ENCODE assay signal across 1 mouse cellular context in genomic region chr10:80420729-80421128, GRCm38 (mm10).
TF ChIP-seq lines count a peak whose summit lies in the region.

No protein-coding gene starts in this region.

TF ChIP-seq in MEL, 35 proteins besides CTCF, POLR2A, EP300 and RAD21:
- TF ChIP-seq POLR2AphosphoS2 (IDR thresholded peaks at IDR 0.05; ENCODE audit: low read length) = no peak
- TF ChIP-seq GABPA (IDR thresholded peaks at IDR 0.05; ENCODE audit: low read depth, low read length) = no peak
- TF ChIP-seq MEF2A (IDR thresholded peaks at IDR 0.05; ENCODE audit: extremely low read depth, insufficient replicate concordance, low read depth, low read length, poor library complexity, severe bottlenecking) = no peak
- no peak for TF ChIP-seq MYB (IDR thresholded peaks at IDR 0.05; ENCODE audit: low read depth, low read length)
- TF ChIP-seq TAL1 (IDR thresholded peaks at IDR 0.05; ENCODE audit: low read length) = no peak
- no peak for TF ChIP-seq MYC (IDR thresholded peaks at IDR 0.05; ENCODE audit: low read depth, low read length)
- TF ChIP-seq ZC3H11A (IDR thresholded peaks at IDR 0.05; ENCODE audit: low read depth, low read length) = no peak
- no peak for TF ChIP-seq NELFE (IDR thresholded peaks at IDR 0.05; ENCODE audit: low read depth, low read length)
- no peak for TF ChIP-seq ELF1 (IDR thresholded peaks at IDR 0.05; ENCODE audit: low read depth, low read length)
- no peak for TF ChIP-seq UBTF (IDR thresholded peaks at IDR 0.05; ENCODE audit: borderline replicate concordance, insufficient read depth, low read depth, low read length)
- TF ChIP-seq HCFC1 (IDR thresholded peaks at IDR 0.05; ENCODE audit: low read depth, low read length) = no peak
- no peak for TF ChIP-seq USF2 (IDR thresholded peaks at IDR 0.05; ENCODE audit: borderline replicate concordance in 1 of 2, insufficient read depth in 1 of 2, low read depth in 1 of 2, low read length in 2 of 2)
- no peak for TF ChIP-seq KAT2A (conservative IDR thresholded peaks at IDR 0.05; ENCODE audit: low read depth, low read length)
